ENCODE assay signal across 11 mouse cellular contexts in genomic region chr1:95589471-95589870, GRCm38 (mm10).
"Had no signal": no experiment of that assay in that cellular context is flagged by ENCODE, and none has a peak within 500 bp of the region (broad histone marks: within the 10 kb centered on the region; RNA-seq: fewer than 3 reads in every experiment).

No protein-coding gene starts in this region.

- H3K36me3 ChIP-seq: liver, embryonic 13.5 days; liver, embryonic 15.5 days; lung, embryonic 15.5 days; neural tube, embryonic 12.5 days had no signal

- H3K4me3 ChIP-seq: liver, embryonic 13.5 days; liver, embryonic 15.5 days; lung, embryonic 15.5 days; megakaryocyte, embryonic 14.5 days; midbrain, embryonic 13.5 days; midbrain, embryonic 15.5 days; neural tube, embryonic 12.5 days had no signal

- H3K9me3 ChIP-seq: liver, embryonic 13.5 days; liver, embryonic 15.5 days; lung, embryonic 15.5 days; megakaryocyte, embryonic 14.5 days; midbrain, embryonic 13.5 days; midbrain, embryonic 15.5 days; neural tube, embryonic 12.5 days had no signal

- H3K4me2 ChIP-seq: liver, embryonic 13.5 days; liver, embryonic 15.5 days; lung, embryonic 15.5 days; midbrain, embryonic 11.5 days; midbrain, embryonic 13.5 days; midbrain, embryonic 15.5 days; neural tube, embryonic 12.5 days had no signal

- DNase-seq: liver, embryonic 13.5 days; right cerebral cortex, adult 18-20 months; right cerebral cortex, postnatal 25 days had no signal

- H3K27ac ChIP-seq: liver, embryonic 13.5 days; liver, embryonic 15.5 days; lung, embryonic 15.5 days; midbrain, embryonic 13.5 days; midbrain, embryonic 15.5 days; neural tube, embryonic 12.5 days had no signal

- H3K9ac ChIP-seq: liver, embryonic 13.5 days; liver, embryonic 15.5 days; lung, embryonic 15.5 days; midbrain, embryonic 13.5 days; midbrain, embryonic 15.5 days; neural tube, embryonic 12.5 days had no signal

- H3K27me3 ChIP-seq: liver, embryonic 13.5 days; liver, embryonic 15.5 days; lung, embryonic 15.5 days; megakaryocyte, embryonic 14.5 days; midbrain, embryonic 13.5 days; midbrain, embryonic 15.5 days; neural tube, embryonic 12.5 days had no signal

- H3K4me1 ChIP-seq: liver, embryonic 13.5 days; liver, embryonic 15.5 days; lung, embryonic 15.5 days; midbrain, embryonic 13.5 days; midbrain, embryonic 15.5 days; neural tube, embryonic 12.5 days had no signal

- ATAC-seq: lung, postnatal 0 days; midbrain, embryonic 13.5 days; midbrain, embryonic 15.5 days had no signal
